Mouse (Mus musculus) cortical plate, adult 2 months (tissue): ENCODE results near the gene Map4k5.

Experiments
- CTCF ChIP-seq: fragments of 200-500 bp; IDR thresholded peaks from 2 replicates; pipeline ENCODE4 v1.5.1; 2011; ENCODE audit warnings: mild to moderate bottlenecking, control low read depth, low read length; ENCODE audit not compliant: insufficient read depth; ENCODE audit errors: extremely low read depth
- POLR2A ChIP-seq: fragments of 200-500 bp; IDR thresholded peaks from 2 replicates; pipeline ENCODE4 v1.6.1; 2011; ENCODE audit warnings: mild to moderate bottlenecking, low read length, control low read depth; ENCODE audit not compliant: insufficient read depth; ENCODE audit errors: extremely low read depth

DNA sequence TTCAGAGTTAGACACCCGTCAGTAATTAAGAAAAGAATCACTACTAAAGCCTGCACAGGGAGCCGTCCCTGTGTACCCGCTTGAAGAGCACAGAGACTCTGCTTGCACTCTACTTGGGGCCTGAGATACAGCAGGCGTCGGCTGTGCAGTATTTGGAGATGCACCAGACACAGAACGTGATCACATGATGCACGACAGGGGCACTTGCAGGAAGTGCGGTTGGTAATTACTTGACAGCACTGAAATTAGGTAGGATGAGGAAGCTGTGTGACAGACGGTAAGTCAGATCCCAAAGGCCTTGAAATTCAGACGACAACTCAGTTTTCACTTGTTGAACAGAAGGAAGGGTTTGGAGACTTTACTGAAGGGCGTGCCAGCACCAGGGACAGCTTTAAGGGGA is 54.6 kb downstream of the Map4k5 start:
- no peak for TF ChIP-seq CTCF
- no peak for TF ChIP-seq POLR2A
